Mouse (Mus musculus): ENCODE data around the gene Dpf3.

DNA sequence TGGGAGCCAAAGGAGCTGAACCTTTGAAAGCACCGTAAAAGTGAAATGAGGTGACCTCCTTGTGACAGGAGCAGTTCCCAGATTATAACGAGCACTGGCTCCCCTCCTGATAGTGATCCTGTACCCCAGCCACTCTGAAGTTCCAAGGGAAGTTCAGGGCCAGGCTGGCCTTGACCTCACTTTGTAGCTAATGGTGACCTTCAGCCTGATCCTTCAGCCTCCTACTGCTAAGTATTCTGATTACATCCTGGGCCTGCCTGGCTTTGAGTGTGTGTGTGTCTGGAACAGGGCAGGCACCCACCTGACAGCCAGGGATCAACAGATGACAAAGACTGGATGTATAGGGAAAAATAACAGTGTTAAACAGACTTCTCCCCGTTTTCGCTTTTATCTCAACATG, 36.4 kb upstream of the Dpf3 start:
- no peak for TF ChIP-seq CTCF (IDR thresholded peaks at IDR 0.05; ENCODE audit: control insufficient read depth, insufficient read depth, insufficient replicate concordance, low read depth, low read length)
- TF ChIP-seq POLR2A (IDR thresholded peaks at IDR 0.05; ENCODE audit: control insufficient read depth, low read depth, low read length), result no peak

Measured in testis, adult 2 months (tissue).